Mouse (Mus musculus) forebrain, postnatal 0 days (tissue): ENCODE results near the gene Eya3. TPM values are rescaled to one million over a fixed set of nuclear protein-coding genes. Genes with fewer than 3 reads are reported as not detected.

Source experiments
- ATAC-seq: fragments of 200-750 bp; cut with Nextera tagmentation; 2 replicates; pipeline ENCODE4 v1.8.0; 2017; ENCODE audit warnings: mild to moderate bottlenecking, moderate library complexity
- DNase-seq: peaks from one replicate; pipeline ENCODE4 v3.0.0-alpha.2; 2015
- H3K27ac ChIP-seq: fragments of 300-500 bp; sonication (generic); 2 replicates; pipeline ENCODE4 v1.5.1; 2014; ENCODE audit warnings: low read depth, mild to moderate bottlenecking, antibody characterized with exemption, low read length, moderate library complexity, mixed read lengths
- H3K27me3 ChIP-seq: fragments of 300-500 bp; sonication (generic); 2 replicates; pipeline ENCODE4 v1.6.1; 2014; ENCODE audit warnings: mild to moderate bottlenecking, low read length, mixed read lengths; ENCODE audit not compliant: insufficient read depth
- H3K36me3 ChIP-seq: fragments of 300-500 bp; sonication (generic); 2 replicates; pipeline ENCODE4 v1.6.1; 2014; ENCODE audit warnings: mild to moderate bottlenecking, moderate library complexity; ENCODE audit not compliant: insufficient read depth
- H3K4me1 ChIP-seq: fragments of 300-500 bp; sonication (generic); 2 replicates; pipeline ENCODE4 v1.6.1; 2014; ENCODE audit warnings: antibody characterized with exemption; ENCODE audit not compliant: insufficient read depth
- H3K4me2 ChIP-seq: fragments of 300-500 bp; sonication (generic); 2 replicates; pipeline ENCODE4 v1.6.1; 2014; ENCODE audit warnings: low read depth, mild to moderate bottlenecking, moderate library complexity
- H3K4me3 ChIP-seq: fragments of 300-500 bp; sonication (generic); 2 replicates; pipeline ENCODE4 v1.5.1; 2014; ENCODE audit warnings: low read depth, low read length, mixed read lengths
- H3K9ac ChIP-seq: fragments of 300-500 bp; sonication (generic); 2 replicates; pipeline ENCODE4 v1.6.1; 2014; ENCODE audit warnings: mild to moderate bottlenecking
- H3K9me3 ChIP-seq: fragments of 300-500 bp; sonication (generic); 2 replicates; pipeline ENCODE4 v1.6.1; 2016; ENCODE audit warnings: low read length
- CTCF ChIP-seq: sonication (generic); IDR thresholded peaks from 2 replicates; pipeline ENCODE4 v1.5.1; 2016; ENCODE audit warnings: antibody characterized with exemption, control low read depth, low read depth
- WGBS: fragments of 180-500 bp; shearing (Covaris S2); extraction: QIAGEN DNeasy Blood & Tissue Kit; methylation state at CpG from one replicate; pipeline ENCODE4 v1.1.7; 2014; 5-methylcytosine and 5-hydroxymethylcytosine counted together
- polyA plus RNA-seq: library from polyadenylated mRNA; unstranded; fragments of >200 nt; fragmentation: Nextera tagmentation; extraction: Ambion mirVana; gene quantifications from 2 replicates; pipeline ENCODE4 v1.2.1, GENCODE M21; 2015
- total RNA-seq: library from RNA; depleted of rRNA; stranded (reverse); fragments of >200 nt; gene quantifications from 2 replicates; pipeline ENCODE4 v1.2.3, GENCODE M21; 2014; rRNA removed

The Eya3 gene
- total and polyA plus RNA-seq, 2 experiments from 2014 or later: 7.2 to 21.8 TPM

DNA sequence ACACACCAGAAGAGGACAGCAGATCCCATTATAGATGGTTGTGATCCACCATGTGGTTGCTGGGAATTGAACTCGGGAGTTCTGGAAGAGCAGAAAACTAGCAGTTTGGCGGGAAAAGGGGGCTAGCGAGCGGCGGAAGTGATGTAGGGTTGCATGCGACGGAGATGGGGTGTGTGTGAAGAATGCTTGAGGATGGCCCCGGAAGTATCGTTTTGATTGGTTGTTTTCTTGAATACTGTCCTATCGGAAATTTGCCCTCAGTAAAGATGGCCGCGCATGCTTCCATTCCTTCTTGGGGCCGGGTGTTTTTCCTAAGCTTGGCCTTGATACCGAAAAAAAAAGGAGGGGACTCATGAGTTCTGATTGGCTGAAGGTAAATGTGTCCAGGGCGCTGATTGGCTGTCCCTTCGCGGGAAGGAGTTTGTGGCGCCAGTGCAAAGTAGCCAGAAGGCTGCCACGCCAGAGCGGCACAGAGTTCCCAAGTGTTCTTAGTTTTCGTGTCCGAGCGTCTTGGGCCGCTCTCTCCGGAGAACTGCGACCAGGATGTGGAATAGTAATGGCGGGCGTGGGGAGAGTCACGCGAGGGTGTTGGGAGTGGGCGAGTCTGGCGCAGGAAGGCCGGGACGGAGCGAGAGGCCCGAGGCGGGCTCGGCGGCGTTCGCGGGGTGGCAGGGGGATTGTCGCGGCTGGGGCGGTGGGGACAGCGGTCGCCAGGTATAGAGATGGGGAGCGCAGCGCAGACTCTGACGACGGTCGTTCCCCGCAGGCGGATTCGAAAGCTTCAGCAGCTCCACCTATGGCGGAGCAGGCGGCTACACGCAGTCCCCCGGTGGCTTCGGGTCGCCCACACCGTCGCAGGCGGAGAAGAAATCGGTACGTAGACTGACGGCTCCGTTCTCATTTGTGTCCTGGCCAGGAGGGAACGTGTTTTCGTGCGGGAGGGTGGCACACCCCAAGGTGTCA is 129.4 kb downstream of the Eya3 start, which contains the start of gene Rpa2:
Gene Rpa2, plus strand, starts transcription at position 419 of the 963 bp plus-strand sequence.
- Histone ChIP-seq H3K4me1 (peaks cover 5% of the 10 kb centered on the region; the same call in 1 of the 2 replicates), H3K27ac (no peak within 1 kb of the TSS; the same call in 1 of the 2 replicates), H3K27me3 (no peaks in the 10 kb centered on the region), H3K4me3 (peak within 1 kb of the TSS; percentile 71), H3K9me3 (no peaks in the 10 kb centered on the region), H3K4me2 (peak within 1 kb of the TSS; percentile 88), H3K9ac (peak within 1 kb of the TSS; percentile 54), H3K36me3 (no peaks in the 10 kb centered on the region)
- peak; percentile 20; the same call in 1 of the 2 replicates for TF ChIP-seq CTCF
- DNase-seq: peak; percentile 99
- peak; percentile 99 for ATAC-seq
- WGBS: under 1% methylated on average over 70 of the region's 71 CpGs

DNA sequence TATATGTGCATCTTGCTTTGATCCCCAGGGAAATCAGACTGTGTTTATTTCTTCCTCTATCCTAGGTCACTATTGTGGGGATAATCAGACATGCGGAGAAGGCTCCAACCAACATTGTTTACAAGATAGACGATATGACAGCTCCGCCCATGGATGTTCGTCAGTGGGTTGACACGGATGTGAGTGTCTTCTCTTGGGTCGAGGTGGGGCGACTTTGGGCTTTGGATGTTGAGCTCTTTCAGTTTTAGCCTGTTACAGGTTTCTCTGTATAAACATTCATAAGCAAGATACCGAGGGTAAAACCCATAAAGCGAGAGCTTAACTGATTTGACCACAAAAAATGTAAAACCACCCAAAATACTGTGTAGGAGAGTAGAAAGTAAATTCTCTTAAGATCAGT is 133.0 kb downstream of the Eya3 start:
- H3K4me2 ChIP-seq: no peak overlapping the region
- H3K36me3 ChIP-seq: peaks cover 30% of the 10 kb centered on the region
- 92% methylated on average over 9 of the region's 9 CpGs for WGBS

More for the DNA sequence above, 133.0 kb downstream of the Eya3 start:
- TF ChIP-seq CTCF: no peak
- Histone ChIP-seq H3K4me1 (peaks cover 5% of the 10 kb centered on the region; the same call in 1 of the 2 replicates), H3K4me3 (no peak overlapping the region), H3K9ac (no peak overlapping the region), H3K9me3 (no peaks in the 10 kb centered on the region), H3K27me3 (no peaks in the 10 kb centered on the region), H3K27ac (no peak overlapping the region)
- no peak for DNase-seq
- ATAC-seq: no peak

Other genes starting within 250 kb of the Eya3 start
- gene Phactr4, start 216.5 kb upstream of the Eya3 start, total RNA-seq: 3.2 and 3.9 TPM in 2 replicates
- 3.5 and 4.9 TPM in 2 replicates for gene Phactr4, start 216.5 kb upstream of the Eya3 start, polyA plus RNA-seq
- gene Med18, start 175.1 kb upstream of the Eya3 start, total RNA-seq: 11.5 and 18.5 TPM in 2 replicates
- 12.0 and 15.4 TPM in 2 replicates for gene Med18, start 175.1 kb upstream of the Eya3 start, polyA plus RNA-seq
- gene Sesn2, start 128.5 kb upstream of the Eya3 start, total RNA-seq: 6.3 and 15.1 TPM in 2 replicates
- 6.9 and 9.0 TPM in 2 replicates for gene Sesn2, start 128.5 kb upstream of the Eya3 start, polyA plus RNA-seq
- 898 and 1,334 TPM in 2 replicates for gene Atpif1, start 105.3 kb upstream of the Eya3 start, total RNA-seq
- gene Atpif1, start 105.3 kb upstream of the Eya3 start, polyA plus RNA-seq: 1,829 and 2,415 TPM in 2 replicates
- gene Dnajc8, start 103.4 kb upstream of the Eya3 start, total RNA-seq: 103 and 111 TPM in 2 replicates
- gene Dnajc8, start 103.4 kb upstream of the Eya3 start, polyA plus RNA-seq: 151 and 165 TPM in 2 replicates
- 0.38 TPM in 2 replicates for gene Ptafr, start 74.9 kb upstream of the Eya3 start, total RNA-seq
- gene Ptafr, start 74.9 kb upstream of the Eya3 start, polyA plus RNA-seq: 0.23 and 0.38 TPM in 2 replicates
- gene Xkr8, start 93.6 kb downstream of the Eya3 start, total RNA-seq: 3.4 and 5.2 TPM in 2 replicates
- 2.2 and 3.8 TPM in 2 replicates for gene Xkr8, start 93.6 kb downstream of the Eya3 start, polyA plus RNA-seq
- gene Smpdl3b, start 118.3 kb downstream of the Eya3 start, total RNA-seq: 0.54 and 0.57 TPM in 2 replicates
- 0.89 and 1.1 TPM in 2 replicates for gene Smpdl3b, start 118.3 kb downstream of the Eya3 start, polyA plus RNA-seq
- 24.0 and 26.8 TPM in 2 replicates for gene Rpa2, start 129.3 kb downstream of the Eya3 start, total RNA-seq
- 32.6 and 39.1 TPM in 2 replicates for gene Rpa2, start 129.3 kb downstream of the Eya3 start, polyA plus RNA-seq
- 0.85 and 1.00 TPM in 2 replicates for gene Themis2, start 157.4 kb downstream of the Eya3 start, total RNA-seq
- 0.43 and 0.50 TPM in 2 replicates for gene Themis2, start 157.4 kb downstream of the Eya3 start, polyA plus RNA-seq
- gene Ppp1r8, start 204.2 kb downstream of the Eya3 start, total RNA-seq: 76.4 and 77.8 TPM in 2 replicates
- 42.7 and 47.7 TPM in 2 replicates for gene Ppp1r8, start 204.2 kb downstream of the Eya3 start, polyA plus RNA-seq
- 168 and 180 TPM in 2 replicates for gene Stx12, start 245.5 kb downstream of the Eya3 start, total RNA-seq
- 163 and 170 TPM in 2 replicates for gene Stx12, start 245.5 kb downstream of the Eya3 start, polyA plus RNA-seq